In the genomic region with DNA sequence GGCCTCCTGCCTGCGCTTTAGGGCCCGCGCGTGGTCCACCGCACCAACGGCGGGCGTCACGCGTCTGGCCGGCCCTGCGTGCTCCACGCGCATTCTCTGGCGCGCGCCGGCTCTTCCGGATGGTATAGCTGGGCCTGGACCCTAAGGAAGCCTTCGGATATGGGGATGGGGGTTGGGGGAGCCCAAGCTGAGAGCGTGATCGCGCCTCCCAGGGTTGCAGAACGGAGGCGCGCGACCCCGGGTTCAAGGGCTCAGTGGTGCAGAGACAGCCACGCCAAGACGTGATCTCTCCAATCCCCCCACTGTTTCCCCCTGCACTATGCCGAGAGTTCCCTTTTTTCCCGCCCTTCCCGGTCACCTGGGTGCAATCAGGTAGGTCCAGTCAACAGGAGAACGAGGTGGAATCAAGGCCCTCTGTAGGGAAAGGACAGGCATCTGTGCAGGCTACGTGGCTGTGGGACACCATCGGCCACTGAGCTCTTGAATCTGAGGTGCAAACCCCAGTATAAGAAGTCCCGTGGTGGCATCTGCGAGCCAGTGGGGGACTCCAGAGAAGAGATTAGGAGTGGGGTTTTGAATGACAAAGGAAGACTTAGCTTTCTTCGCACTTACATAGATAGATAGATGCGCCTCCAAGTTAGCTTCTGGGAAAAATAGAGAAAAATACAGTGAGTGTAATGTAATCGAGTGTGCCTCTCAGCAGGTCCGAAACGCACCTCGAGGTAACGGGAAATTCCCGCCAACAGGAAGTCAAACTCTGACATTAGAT, we compare ENCODE assay signal across 8 mouse cellular contexts. TPM values are rescaled to one million over a fixed set of nuclear protein-coding genes. Genes with fewer than 3 reads are reported as not detected.
DNase-seq lines count a peak whose midpoint lies in the region; ATAC-seq and TF ChIP-seq lines count a peak whose summit lies in the region.

No protein-coding gene starts in this region.

- intact Hi-C loops in heart, adult 2 months (cut with DNase I): no loop called here

- no peak for TF ChIP-seq CTCF in heart, adult 2 months (IDR thresholded peaks at IDR 0.05)
- TF ChIP-seq CTCF in heart, postnatal 0 days (IDR thresholded peaks at IDR 0.05; ENCODE audit: low read depth): no peak

- under 1% methylated on average over 46 of the region's 46 CpGs for WGBS in heart, adult 2 months
- WGBS in heart, postnatal 0 days: under 1% methylated on average over 33 of the region's 46 CpGs
- under 1% methylated on average over 46 of the region's 46 CpGs for WGBS in limb, embryonic 13.5 days
- WGBS in neural tube, embryonic 13.5 days: 1% methylated on average over 38 of the region's 46 CpGs

- H3K27me3 ChIP-seq in heart, adult 2 months (ENCODE audit: control insufficient read depth, insufficient read depth, low read length): no peaks in the 10 kb centered on the region
- H3K27me3 ChIP-seq in heart, postnatal 0 days (ENCODE audit: control insufficient read depth, insufficient read depth, low read length): no peaks in the 10 kb centered on the region
- H3K27me3 ChIP-seq in limb, embryonic 13.5 days: no peaks in the 10 kb centered on the region
- no peaks in the 10 kb centered on the region for H3K27me3 ChIP-seq in neural tube, embryonic 13.5 days

- peaks cover 10% of the 10 kb centered on the region for H3K79me2 ChIP-seq in heart, adult 2 months (replicated peaks; ENCODE audit: control insufficient read depth, insufficient read depth, low read length)

- peak overlapping the region; percentile 91 for H3K4me3 ChIP-seq in heart, adult 2 months
- peak overlapping the region; percentile 73 for H3K4me3 ChIP-seq in brown adipose tissue, adult 24 weeks (ENCODE audit: insufficient read depth, low read depth, low read length)
- peak overlapping the region; percentile 65 for H3K4me3 ChIP-seq in heart, postnatal 0 days (ENCODE audit: low read depth, low read length)
- H3K4me3 ChIP-seq in limb, embryonic 13.5 days: peak overlapping the region; percentile 88
- H3K4me3 ChIP-seq in neural tube, embryonic 13.5 days: peak overlapping the region; percentile 97

- H3K36me3 ChIP-seq in heart, adult 2 months (ENCODE audit: control insufficient read depth, insufficient read depth, low read length): peaks cover 17% of the 10 kb centered on the region
- 0 out of 2 replicates have a peak, but pooled peaks cover 3% of the 10 kb centered on the region for H3K36me3 ChIP-seq in heart, postnatal 0 days (replicated peaks; ENCODE audit: control insufficient read depth, insufficient read depth, low read length)
- peaks cover 39% of the 10 kb centered on the region for H3K36me3 ChIP-seq in limb, embryonic 13.5 days
- H3K36me3 ChIP-seq in neural tube, embryonic 13.5 days: peaks cover 21% of the 10 kb centered on the region

- TF ChIP-seq POLR2A in heart, adult 2 months (IDR thresholded peaks at IDR 0.05; ENCODE audit: insufficient read depth, low read depth, low read length): no peak

- peak overlapping the region; percentile 91 for H3K27ac ChIP-seq in heart, adult 2 months
- 0 out of 2 replicates have a peak overlapping the region, but pooled peaks have one; percentile 12 for H3K27ac ChIP-seq in brown adipose tissue, adult 24 weeks (replicated peaks; ENCODE audit: low read depth, low read length)
- H3K27ac ChIP-seq in heart, postnatal 0 days (ENCODE audit: low read depth): peak overlapping the region; percentile 88
- H3K27ac ChIP-seq in limb, embryonic 13.5 days: peak overlapping the region; percentile 84
- H3K27ac ChIP-seq in neural tube, embryonic 13.5 days (replicated peaks): peak overlapping the region; percentile 93

- H3K9me3 ChIP-seq in heart, postnatal 0 days (replicated peaks; ENCODE audit: control insufficient read depth, low read length): no peaks in the 10 kb centered on the region
- no peaks in the 10 kb centered on the region for H3K9me3 ChIP-seq in limb, embryonic 13.5 days
- no peaks in the 10 kb centered on the region for H3K9me3 ChIP-seq in neural tube, embryonic 13.5 days

- H3K9ac ChIP-seq in heart, adult 2 months (ENCODE audit: low read depth, low read length): peak overlapping the region; percentile 89
- H3K9ac ChIP-seq in heart, postnatal 0 days (replicated peaks; ENCODE audit: low read depth, low read length): peak overlapping the region; percentile 78
- peak overlapping the region; percentile 98 for H3K9ac ChIP-seq in limb, embryonic 13.5 days
- peak overlapping the region; percentile 97 for H3K9ac ChIP-seq in neural tube, embryonic 13.5 days

- TF ChIP-seq EP300 in heart, adult 2 months (IDR thresholded peaks at IDR 0.05; ENCODE audit: insufficient read depth, low read depth, low read length): no peak
- no peak for TF ChIP-seq EP300 in heart, postnatal 0 days (IDR thresholded peaks at IDR 0.05; ENCODE audit: low read depth)

- peak; percentile 26 to 42 for DNase-seq in heart, adult 2 months
- no peak for DNase-seq in heart, adult 8-10 months (ENCODE audit: low spot score)
- DNase-seq in CD4-positive helper T cell, adult 2 months (ENCODE audit: low read depth, low spot score): peak; percentile 51
- peak; percentile 18 for DNase-seq in heart, postnatal 0 days (ENCODE audit: low spot score)
- no peak for DNase-seq in frontal cortex, postnatal 14 days (ENCODE audit: low spot score in 2 of 2)

- peak overlapping the region; percentile 82 for H3K4me2 ChIP-seq in heart, postnatal 0 days (ENCODE audit: low read depth, low read length)
- H3K4me2 ChIP-seq in limb, embryonic 13.5 days (replicated peaks): peak overlapping the region; percentile 83
- H3K4me2 ChIP-seq in neural tube, embryonic 13.5 days: peak overlapping the region; percentile 95

- H3K4me1 ChIP-seq in heart, adult 2 months (ENCODE audit: control insufficient read depth, insufficient read depth, low read length): peaks cover 14% of the 10 kb centered on the region
- peaks cover 17% of the 10 kb centered on the region for H3K4me1 ChIP-seq in brown adipose tissue, adult 24 weeks (ENCODE audit: control insufficient read depth, insufficient read depth, insufficient read length, low read length)
- H3K4me1 ChIP-seq in heart, postnatal 0 days (ENCODE audit: control insufficient read depth, insufficient read depth): peaks cover 27% of the 10 kb centered on the region
- H3K4me1 ChIP-seq in limb, embryonic 13.5 days: peaks cover 22% of the 10 kb centered on the region
- H3K4me1 ChIP-seq in neural tube, embryonic 13.5 days (replicated peaks): peaks cover 34% of the 10 kb centered on the region

- peak; percentile 1 for ATAC-seq in heart, postnatal 0 days (ENCODE audit: insufficient read depth, low read depth)
- no peak for ATAC-seq in limb, embryonic 13.5 days (ENCODE audit: low FRiP score, low read depth)
- no peak; the same call in none of the 2 replicates for ATAC-seq in neural tube, embryonic 13.5 days (ENCODE audit: low read depth)

RNA-seq across cellular contexts. Expression of a gene that starts 0.6 kb away (rescaled TPM):
- 10 to 100 TPM; 40.0 to 41.3 TPM for total RNA-seq in heart, adult 2 months (2021)
- 22.0 and 31.6 TPM in 2 replicates for polyA plus RNA-seq in heart, adult 2 months (2012; rRNA removed)
- total RNA-seq in heart, adult 8-10 months (2022): 10 to 100 TPM; 39.4 to 45.2 (median 42.4) TPM
- polyA plus RNA-seq in brown adipose tissue, adult 24 weeks (2012; ENCODE audit: insufficient read depth, insufficient read length, missing spikeins): 17.0 and 19.4 TPM in 2 replicates
- total RNA-seq in heart, postnatal 0 days (2014; rRNA removed; ENCODE audit: low replicate concordance): 48.5 and 70.6 TPM in 2 replicates
- polyA plus RNA-seq in heart, postnatal 0 days (2015; fragmentation: Nextera tagmentation; extraction: Ambion mirVana): 58.0 and 59.4 TPM in 2 replicates
- polyA plus RNA-seq in limb, embryonic 13.5 days (2015; fragmentation: Nextera tagmentation; extraction: Ambion mirVana): 209 and 211 TPM in 2 replicates
- polyA plus RNA-seq in neural tube, embryonic 13.5 days (2015; fragmentation: Nextera tagmentation; extraction: Ambion mirVana): 111 and 119 TPM in 2 replicates

RNA-seq across cellular contexts. Expression of a gene that starts 9.1 kb away (rescaled TPM):
- total RNA-seq in heart, adult 2 months (2021): 100 to 1,000 TPM in 1 of 2 experiments, 10 to 100 TPM in 1; 98.6 to 112 TPM
- polyA plus RNA-seq in heart, adult 2 months (2012; rRNA removed): 155 and 204 TPM in 2 replicates
- 100 to 1,000 TPM in 3 of 4 experiments, 10 to 100 TPM in 1; 94.6 to 115 (median 104) TPM for total RNA-seq in heart, adult 8-10 months (2022)
- polyA plus RNA-seq in brown adipose tissue, adult 24 weeks (2012; ENCODE audit: insufficient read depth, insufficient read length, missing spikeins): 386 and 509 TPM in 2 replicates
- 262 and 340 TPM in 2 replicates for total RNA-seq in heart, postnatal 0 days (2014; rRNA removed; ENCODE audit: low replicate concordance)
- polyA plus RNA-seq in heart, postnatal 0 days (2015; fragmentation: Nextera tagmentation; extraction: Ambion mirVana): 346 and 351 TPM in 2 replicates
- polyA plus RNA-seq in limb, embryonic 13.5 days (2015; fragmentation: Nextera tagmentation; extraction: Ambion mirVana): 318 and 325 TPM in 2 replicates
- 281 and 343 TPM in 2 replicates for polyA plus RNA-seq in neural tube, embryonic 13.5 days (2015; fragmentation: Nextera tagmentation; extraction: Ambion mirVana)

RNA-seq across cellular contexts. Expression of a gene that starts 47.1 kb away (rescaled TPM):
- total RNA-seq in heart, adult 2 months (2021): 100 to 1,000 TPM; 320 to 420 TPM
- polyA plus RNA-seq in heart, adult 2 months (2012; rRNA removed): 666 and 876 TPM in 2 replicates
- total RNA-seq in heart, adult 8-10 months (2022): 100 to 1,000 TPM; 202 to 357 (median 299) TPM
- 730 and 804 TPM in 2 replicates for polyA plus RNA-seq in brown adipose tissue, adult 24 weeks (2012; ENCODE audit: insufficient read depth, insufficient read length, missing spikeins)
- 829 and 887 TPM in 2 replicates for total RNA-seq in heart, postnatal 0 days (2014; rRNA removed; ENCODE audit: low replicate concordance)
- polyA plus RNA-seq in heart, postnatal 0 days (2015; fragmentation: Nextera tagmentation; extraction: Ambion mirVana): 1,674 and 1,711 TPM in 2 replicates
- 1,317 and 1,385 TPM in 2 replicates for polyA plus RNA-seq in limb, embryonic 13.5 days (2015; fragmentation: Nextera tagmentation; extraction: Ambion mirVana)
- polyA plus RNA-seq in neural tube, embryonic 13.5 days (2015; fragmentation: Nextera tagmentation; extraction: Ambion mirVana): 730 and 747 TPM in 2 replicates

Comparison
In these comparisons a context has a peak if more than half of its experiments do, and no peak if none do; other contexts are left out.
1. DNase-seq: peak in heart, adult 2 months (2 of 2), CD4-positive helper T cell, adult 2 months (single experiment) and heart, postnatal 0 days (single experiment); none in heart, adult 8-10 months (single experiment) and frontal cortex, postnatal 14 days (0 of 2).
2. H3K27ac ChIP-seq: peak in every context shown above with its lines; median percentile 93 in neural tube, embryonic 13.5 days; 91 in heart, adult 2 months; 88 in heart, postnatal 0 days; 84 in limb, embryonic 13.5 days; 12 in brown adipose tissue, adult 24 weeks.
3. Peak in every context shown above with its lines, with median percentiles within 50 percentile points of each other: H3K4me3 ChIP-seq, H3K9ac ChIP-seq and H3K4me2 ChIP-seq.